Mouse (Mus musculus) liver, embryonic 11.5 days (tissue): ENCODE data around the gene Gria3. TPM values are rescaled to one million over a fixed set of nuclear protein-coding genes. Genes with fewer than 3 reads are reported as not detected.

Source experiments
- ATAC-seq: fragments of 200-750 bp; cut with Nextera tagmentation; replicated peaks from 2 replicates; pipeline ENCODE4 v1.8.0; 2017; ENCODE audit warnings: moderate number of reproducible peaks, mild to moderate bottlenecking, moderate TSS enrichment, moderate library complexity; ENCODE audit not compliant: low FRiP score
- DNase-seq: peaks from one replicate; pipeline ENCODE4 v3.0.0-alpha.2; 2017; ENCODE audit warnings: low spot score
- H3K27ac ChIP-seq: fragments of 300-500 bp; sonication (generic); 2 replicates; pipeline ENCODE4 v1.5.1; 2014; ENCODE audit warnings: mild to moderate bottlenecking, low read depth, low read length, control low read depth
- H3K27me3 ChIP-seq: fragments of 300-500 bp; sonication (generic); replicated peaks from 2 replicates; pipeline ENCODE4 v1.6.1; 2014; ENCODE audit warnings: low read length, mixed read lengths; ENCODE audit not compliant: control insufficient read depth, insufficient read depth
- H3K36me3 ChIP-seq: fragments of 300-500 bp; sonication (generic); 2 replicates; pipeline ENCODE4 v1.6.1; 2014; ENCODE audit warnings: mild to moderate bottlenecking, low read length, moderate library complexity, mixed read lengths; ENCODE audit not compliant: control insufficient read depth, insufficient read depth
- H3K4me1 ChIP-seq: fragments of 300-500 bp; sonication (generic); replicated peaks from 2 replicates; pipeline ENCODE4 v1.6.1; 2014; ENCODE audit warnings: low read length, mixed read lengths; ENCODE audit not compliant: control insufficient read depth, insufficient read depth
- H3K4me2 ChIP-seq: fragments of 300-500 bp; sonication (generic); 2 replicates; pipeline ENCODE4 v1.6.1; 2014; ENCODE audit warnings: mild to moderate bottlenecking, control low read depth, moderate library complexity
- H3K4me3 ChIP-seq: fragments of 300-500 bp; sonication (generic); 2 replicates; pipeline ENCODE4 v1.5.1; 2014; ENCODE audit warnings: low read depth, low read length, control low read depth
- H3K9ac ChIP-seq: fragments of 300-500 bp; sonication (generic); 2 replicates; pipeline ENCODE4 v1.6.1; 2014; ENCODE audit warnings: low read depth, low read length, control low read depth
- H3K9me3 ChIP-seq: fragments of 300-500 bp; sonication (generic); 2 replicates; pipeline ENCODE4 v1.6.1; 2016; ENCODE audit warnings: low read length, inconsistent platforms, mixed read lengths; ENCODE audit not compliant: control insufficient read depth
- WGBS: fragments of 180-500 bp; shearing (Covaris S2); extraction: QIAGEN DNeasy Blood & Tissue Kit; methylation state at CpG from one replicate; pipeline ENCODE4 v1.1.7; 2014; 5-methylcytosine and 5-hydroxymethylcytosine counted together
- polyA plus RNA-seq: library from polyadenylated mRNA; unstranded; fragments of >200 nt; fragmentation: Nextera tagmentation; extraction: Ambion mirVana; gene quantifications from 2 replicates; pipeline ENCODE4 v1.2.1, GENCODE M21; 2014

Gria3 gene
- polyA plus RNA-seq, 1 experiment from 2014 or later, result 4.0 TPM

DNA sequence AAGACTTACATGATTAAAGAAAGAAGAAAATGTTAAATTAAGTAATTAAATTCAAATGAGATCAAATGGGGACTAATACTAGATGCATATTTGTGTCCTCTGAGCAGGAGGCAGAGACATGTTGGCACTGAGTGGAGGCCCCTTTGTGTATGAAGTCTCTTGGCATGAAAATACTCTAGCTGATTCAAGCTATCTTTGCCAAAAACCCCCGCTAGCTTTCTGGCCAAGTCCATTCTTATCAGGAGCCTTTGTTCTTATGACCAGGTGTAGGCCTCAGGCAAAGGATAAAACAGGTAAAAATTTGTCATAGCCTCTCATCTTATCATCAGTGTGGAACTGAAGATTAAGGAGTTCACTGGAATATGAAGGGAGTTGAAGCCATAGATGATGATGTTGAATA is 206.5 kb downstream of the Gria3 start:
- no peak overlapping the region for H3K4me2 ChIP-seq
- no peak overlapping the region for H3K27ac ChIP-seq
- H3K9ac ChIP-seq, result no peak overlapping the region
- WGBS, result 67% methylated on average over 1 of the region's 1 CpGs
- H3K4me1 ChIP-seq, result no peaks in the 10 kb centered on the region
- no peak for DNase-seq
- H3K27me3 ChIP-seq, result no peaks in the 10 kb centered on the region
- H3K36me3 ChIP-seq, result no peaks in the 10 kb centered on the region
- no peak overlapping the region for H3K4me3 ChIP-seq
- no peaks in the 10 kb centered on the region for H3K9me3 ChIP-seq
- ATAC-seq, result no peak

GRCm38 (mm10) chrX:41614920-41615319 is 214.3 kb downstream of the Gria3 start:
- Histone ChIP-seq H3K9ac (no peak overlapping the region), H3K9me3 (no peaks in the 10 kb centered on the region)
- 45% methylated on average over 2 of the region's 2 CpGs for WGBS

DNA sequence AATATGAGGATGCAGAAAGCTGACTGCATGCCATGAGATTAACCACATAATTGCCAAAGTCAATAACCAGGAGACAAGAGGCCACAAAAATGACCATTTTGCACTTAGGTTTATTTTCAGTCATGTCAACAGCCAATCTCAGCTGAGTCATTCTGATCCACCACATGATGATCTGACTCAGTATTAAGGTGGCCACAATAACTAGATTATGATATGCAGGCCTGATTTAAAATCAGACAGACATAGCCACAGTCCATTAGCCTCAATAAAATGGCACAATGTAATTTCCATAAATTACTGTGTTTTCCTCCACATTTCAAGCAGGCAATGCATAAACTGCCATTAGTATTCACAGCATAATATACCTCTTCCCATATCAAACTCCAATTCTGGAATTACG is 216.3 kb downstream of the Gria3 start:
- Histone ChIP-seq H3K9ac (no peak overlapping the region), H3K27me3 (no peaks in the 10 kb centered on the region), H3K4me3 (no peak overlapping the region), H3K36me3 (no peaks in the 10 kb centered on the region), H3K4me2 (no peak overlapping the region), H3K27ac (no peak overlapping the region), H3K4me1 (no peaks in the 10 kb centered on the region), H3K9me3 (no peaks in the 10 kb centered on the region)
- ATAC-seq (no peak), DNase-seq (no peak)
- 86% methylated on average over 1 of the region's 1 CpGs for WGBS

More at GRCm38 (mm10) chrX:41614920-41615319, 214.3 kb downstream of the Gria3 start:
- Histone ChIP-seq H3K4me2 (no peak overlapping the region), H3K27ac (no peak overlapping the region), H3K27me3 (no peaks in the 10 kb centered on the region), H3K4me3 (no peak overlapping the region), H3K36me3 (no peaks in the 10 kb centered on the region), H3K4me1 (no peaks in the 10 kb centered on the region)
- ATAC-seq (no peak), DNase-seq (no peak)

DNA sequence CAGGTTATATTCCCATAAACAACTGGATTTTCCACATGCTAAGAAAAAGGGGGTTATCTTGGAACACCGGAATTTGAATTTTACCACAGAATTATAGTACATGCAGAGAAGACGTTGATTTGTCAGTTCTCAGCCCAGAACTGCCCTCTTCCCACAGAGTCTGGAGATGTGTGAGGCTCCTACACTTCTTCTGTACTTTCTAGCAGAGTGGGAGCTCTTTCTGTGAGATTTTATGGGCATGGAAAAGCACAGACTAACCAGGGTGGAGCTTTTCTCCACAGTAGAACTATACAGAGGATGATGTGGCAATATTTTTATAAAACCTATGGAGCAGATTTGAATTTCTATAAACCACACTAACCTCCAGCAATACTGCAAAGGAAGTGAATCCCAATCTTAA is 217.7 kb downstream of the Gria3 start:
- ATAC-seq, result no peak
- no peaks in the 10 kb centered on the region for H3K4me1 ChIP-seq
- no peaks in the 10 kb centered on the region for H3K27me3 ChIP-seq
- no peak for DNase-seq
- H3K9ac ChIP-seq, result no peak overlapping the region
- no peak overlapping the region for H3K4me2 ChIP-seq
- no peaks in the 10 kb centered on the region for H3K36me3 ChIP-seq
- H3K9me3 ChIP-seq, result no peaks in the 10 kb centered on the region
- no peak overlapping the region for H3K27ac ChIP-seq
- WGBS, result 78% methylated on average over 2 of the region's 2 CpGs
- H3K4me3 ChIP-seq, result no peak overlapping the region

GRCm38 (mm10) chrX:41633576-41633975 is 232.9 kb downstream of the Gria3 start:
- H3K27me3 ChIP-seq, result no peaks in the 10 kb centered on the region
- no peak overlapping the region for H3K4me3 ChIP-seq
- no peaks in the 10 kb centered on the region for H3K4me1 ChIP-seq
- no peak overlapping the region for H3K27ac ChIP-seq
- H3K9ac ChIP-seq, result no peak overlapping the region
- DNase-seq (no peak), ATAC-seq (no peak)
- no peaks in the 10 kb centered on the region for H3K36me3 ChIP-seq
- no peaks in the 10 kb centered on the region for H3K9me3 ChIP-seq
- WGBS, result 74% methylated on average over 4 of the region's 4 CpGs
- H3K4me2 ChIP-seq, result no peak overlapping the region

- H3K4me1 ChIP-seq, result no peaks in the 10 kb centered on the region
- no peaks in the 10 kb centered on the region for H3K9me3 ChIP-seq
- no peaks in the 10 kb centered on the region for H3K36me3 ChIP-seq
- no peak overlapping the region for H3K4me3 ChIP-seq
- no peak overlapping the region for H3K4me2 ChIP-seq
- 30% methylated on average over 2 of the region's 2 CpGs for WGBS
- no peak overlapping the region for H3K9ac ChIP-seq
- no peak for ATAC-seq
- no peak for DNase-seq
- H3K27ac ChIP-seq, result no peak overlapping the region
- no peaks in the 10 kb centered on the region for H3K27me3 ChIP-seq
These were observed 244.3 kb downstream of the Gria3 start for GRCm38 (mm10) chrX:41644954-41645353.

DNA sequence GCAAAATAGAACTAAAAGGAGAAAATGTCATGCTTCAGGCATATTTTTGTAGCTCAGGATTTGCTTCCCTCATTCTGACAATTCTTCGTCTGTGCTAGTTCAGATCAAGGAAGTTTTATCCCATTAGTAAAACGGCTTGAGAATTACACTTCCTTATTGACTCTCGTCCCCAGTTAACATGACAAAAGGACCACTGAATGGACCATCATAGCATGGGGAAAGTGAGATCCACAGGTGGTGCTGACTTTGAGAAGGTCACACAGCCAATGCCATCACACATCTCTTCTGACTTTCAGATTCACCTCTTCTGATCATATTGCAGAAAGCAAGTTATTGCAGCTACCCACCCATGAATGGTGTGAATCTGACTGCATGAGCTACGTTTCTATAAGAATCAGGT is 257.1 kb downstream of the Gria3 start:
- WGBS, result 56% methylated on average over 4 of the region's 4 CpGs
- no peaks in the 10 kb centered on the region for H3K27me3 ChIP-seq
- H3K4me3 ChIP-seq, result no peak overlapping the region
- DNase-seq (no peak), ATAC-seq (no peak)
- no peaks in the 10 kb centered on the region for H3K36me3 ChIP-seq
- no peak overlapping the region for H3K9ac ChIP-seq
- H3K27ac ChIP-seq, result no peak overlapping the region
- H3K4me2 ChIP-seq, result no peak overlapping the region
- no peaks in the 10 kb centered on the region for H3K9me3 ChIP-seq
- H3K4me1 ChIP-seq, result no peaks in the 10 kb centered on the region

DNA sequence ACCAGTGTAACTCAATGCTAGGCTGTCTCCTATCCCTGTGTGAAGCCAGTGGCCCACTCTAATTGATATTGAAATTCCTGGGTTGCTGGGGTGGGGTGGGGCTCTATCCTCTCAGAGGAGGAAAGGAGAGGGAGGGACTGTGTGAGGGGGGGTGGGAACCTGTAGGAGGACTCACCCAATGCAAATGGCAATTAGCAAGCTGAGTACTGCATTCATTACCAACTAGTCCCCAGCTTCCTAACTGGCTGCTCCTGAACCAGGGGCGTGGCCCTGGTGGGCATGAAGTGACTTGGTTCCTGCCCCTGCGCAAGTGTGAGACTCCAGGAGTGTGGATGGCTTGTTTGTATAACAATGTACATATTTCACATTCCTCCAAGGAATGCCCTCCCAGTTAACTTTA is 288.2 kb downstream of the Gria3 start:
- WGBS, result 49% methylated on average over 2 of the region's 2 CpGs
- H3K4me3 ChIP-seq, result no peak overlapping the region
- H3K27ac ChIP-seq, result no peak overlapping the region
- H3K9me3 ChIP-seq, result no peaks in the 10 kb centered on the region
- no peaks in the 10 kb centered on the region for H3K4me1 ChIP-seq
- no peak for ATAC-seq
- DNase-seq, result no peak
- no peaks in the 10 kb centered on the region for H3K36me3 ChIP-seq
- H3K27me3 ChIP-seq, result no peaks in the 10 kb centered on the region
- no peak overlapping the region for H3K9ac ChIP-seq
- H3K4me2 ChIP-seq, result no peak overlapping the region

DNA sequence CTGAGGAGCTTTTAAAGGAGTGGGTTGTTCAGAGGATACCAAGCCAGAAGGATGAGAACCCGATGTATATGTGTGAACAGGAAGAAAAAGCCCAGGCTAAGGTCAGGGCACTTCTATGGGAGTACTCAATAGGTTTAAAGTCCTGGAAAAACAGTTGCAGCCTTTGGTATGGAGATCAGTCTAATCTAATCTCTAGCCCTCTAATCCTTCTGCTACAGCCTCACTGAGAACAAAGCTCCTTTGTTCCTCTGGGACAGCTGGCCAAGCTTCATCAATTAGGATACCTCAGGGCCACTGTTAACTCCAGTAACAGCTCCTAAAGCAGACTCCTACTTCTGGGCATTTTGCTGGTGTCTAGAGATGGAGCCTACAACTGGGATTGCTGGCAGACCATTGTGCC is 291.4 kb downstream of the Gria3 start:
- Histone ChIP-seq H3K4me2 (no peak overlapping the region), H3K9ac (no peak overlapping the region), H3K4me3 (no peak overlapping the region), H3K9me3 (no peaks in the 10 kb centered on the region), H3K36me3 (no peaks in the 10 kb centered on the region), H3K4me1 (no peaks in the 10 kb centered on the region), H3K27me3 (no peaks in the 10 kb centered on the region), H3K27ac (no peak overlapping the region)
- WGBS, result 42% methylated on average over 1 of the region's 1 CpGs
- DNase-seq, result no peak
- ATAC-seq, result no peak
